Mouse (Mus musculus) heart, postnatal 4 days (tissue): ENCODE data around the gene Dhcr24. TPM values are rescaled to one million over a fixed set of nuclear protein-coding genes. Genes with fewer than 3 reads are reported as not detected.

Source experiments
- DNase-seq: peaks from one replicate; pipeline ENCODE4 v3.0.0; 2021
- total RNA-seq, 2 experiments: library from RNA; stranded (reverse); gene quantifications; 2 replicates each; pipeline ENCODE4 v1.2.3; 2021

The Dhcr24 gene
- total RNA-seq, 2 experiments from 2014 or later, result 31.9 to 34.3 TPM

GRCm38 (mm10) chr4:106560213-106560845, 509 bp upstream of the Dhcr24 start:
- DNase-seq, result no peak

GRCm38 (mm10) chr4:106562006-106562405, 1.2 kb downstream of the Dhcr24 start:
- no peak for DNase-seq

GRCm38 (mm10) chr4:106562837-106563790, 2.3 kb downstream of the Dhcr24 start:
- no peak for DNase-seq

GRCm38 (mm10) chr4:106564161-106564560, 3.3 kb downstream of the Dhcr24 start:
- no peak for DNase-seq

GRCm38 (mm10) chr4:106569680-106570079, 8.8 kb downstream of the Dhcr24 start:
- no peak for DNase-seq

- DNase-seq, result no peak
Observed at GRCm38 (mm10) chr4:106571081-106571724, 10.4 kb downstream of the Dhcr24 start.

GRCm38 (mm10) chr4:106575022-106575421, 14.2 kb downstream of the Dhcr24 start:
- DNase-seq, result no peak

GRCm38 (mm10) chr4:106577511-106577910, 16.7 kb downstream of the Dhcr24 start:
- DNase-seq, result no peak

GRCm38 (mm10) chr4:106581176-106581864, 20.5 kb downstream of the Dhcr24 start:
- peak; percentile 24 for DNase-seq

- DNase-seq, result no peak
Observed at GRCm38 (mm10) chr4:106581865-106582204, 21.0 kb downstream of the Dhcr24 start.

GRCm38 (mm10) chr4:106582428-106583153, 21.8 kb downstream of the Dhcr24 start:
- no peak for DNase-seq

- DNase-seq, result no peak
Observed at GRCm38 (mm10) chr4:106584665-106585064, 23.8 kb downstream of the Dhcr24 start.

GRCm38 (mm10) chr4:106587075-106587474, 26.2 kb downstream of the Dhcr24 start:
- DNase-seq, result no peak

- DNase-seq, result no peak
Observed at GRCm38 (mm10) chr4:106590142-106590541, 29.3 kb downstream of the Dhcr24 start.

GRCm38 (mm10) chr4:106590871-106591270, 30.0 kb downstream of the Dhcr24 start:
- DNase-seq, result no peak

GRCm38 (mm10) chr4:106593636-106594035, 32.8 kb downstream of the Dhcr24 start:
- DNase-seq, result no peak

- DNase-seq, result no peak
Observed at GRCm38 (mm10) chr4:106596200-106596599, 35.4 kb downstream of the Dhcr24 start.

- DNase-seq, result no peak
Observed at GRCm38 (mm10) chr4:106597055-106597454, 36.2 kb downstream of the Dhcr24 start.

GRCm38 (mm10) chr4:106597741-106598140, 36.9 kb downstream of the Dhcr24 start:
- no peak for DNase-seq

- DNase-seq, result no peak
Observed at GRCm38 (mm10) chr4:106599415-106599814, 38.6 kb downstream of the Dhcr24 start.

GRCm38 (mm10) chr4:106600770-106601169, 39.9 kb downstream of the Dhcr24 start:
- no peak for DNase-seq
